ENCODE assay signal across 24 mouse cellular contexts in the genomic region with DNA sequence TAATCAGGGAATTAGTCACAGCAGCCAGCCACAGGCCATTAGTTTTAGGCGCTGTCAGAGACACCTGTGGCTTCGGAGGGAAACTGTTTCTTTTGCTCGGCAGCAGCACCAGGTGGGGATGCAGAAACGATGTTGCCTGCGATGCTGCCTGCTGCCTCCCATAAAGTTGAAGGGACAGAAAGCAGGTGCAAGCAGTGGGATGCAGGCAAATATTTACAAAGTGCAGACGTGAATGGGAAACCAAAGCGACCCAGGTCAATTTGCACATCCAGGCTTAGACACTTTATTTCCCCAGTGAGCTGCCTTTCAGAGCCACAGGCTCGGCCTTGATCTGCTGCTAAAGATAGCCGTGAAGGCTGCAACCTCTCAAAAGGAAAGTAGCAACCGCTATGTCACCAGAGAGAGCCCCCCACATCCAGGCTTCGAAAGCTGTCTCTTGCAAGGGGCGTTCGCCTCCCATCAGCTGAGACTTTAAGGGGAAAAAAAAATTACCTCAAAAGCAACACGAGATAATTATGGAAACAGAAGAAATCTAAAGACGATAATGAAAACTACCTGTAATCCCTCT. TPM values are rescaled to one million over a fixed set of nuclear protein-coding genes. Genes with fewer than 3 reads are reported as not detected.
DNase-seq lines count a peak whose midpoint lies in the region; ATAC-seq lines count a peak whose summit lies in the region.
"Had no signal": no experiment of that assay in that cellular context is flagged by ENCODE, and none has a peak within 500 bp of the region (broad histone marks: within the 10 kb centered on the region; RNA-seq: fewer than 3 reads in every experiment).

No protein-coding gene starts in this region.

- peak overlapping the region; percentile 25; the same call in 1 of the 2 replicates for H3K9ac ChIP-seq in heart, embryonic 16.5 days (ENCODE audit: low read length)
- H3K9ac ChIP-seq in stomach, embryonic 16.5 days (ENCODE audit: low read length), result 0 out of 2 replicates have a peak overlapping the region, but pooled peaks have one; percentile 40
- H3K9ac ChIP-seq in hindbrain, embryonic 16.5 days (ENCODE audit: low read depth, low read length), result no peak overlapping the region
- H3K9ac ChIP-seq: forebrain, embryonic 15.5 days; limb, embryonic 13.5 days; liver, embryonic 13.5 days; lung, embryonic 15.5 days had no signal

- H3K4me3 ChIP-seq in heart, embryonic 16.5 days (ENCODE audit: low read length), result peak overlapping the region; percentile 25; the same call in 1 of the 2 replicates
- no peak overlapping the region for H3K4me3 ChIP-seq in stomach, embryonic 16.5 days (replicated peaks; ENCODE audit: low read length)
- H3K4me3 ChIP-seq in hindbrain, embryonic 16.5 days (ENCODE audit: low read length), result no peak overlapping the region
- H3K4me3 ChIP-seq: forebrain, embryonic 15.5 days; limb, embryonic 13.5 days; liver, embryonic 13.5 days; lung, embryonic 15.5 days; midbrain, embryonic 10.5 days had no signal

- intact Hi-C loops in heart, postnatal 10 days (cut with DNase I), result no loop called here

- no peaks in the 10 kb centered on the region for H3K36me3 ChIP-seq in heart, embryonic 16.5 days (ENCODE audit: control insufficient read depth, insufficient read depth)
- no peaks in the 10 kb centered on the region for H3K36me3 ChIP-seq in stomach, embryonic 16.5 days (ENCODE audit: control insufficient read depth, insufficient read depth, low read length)
- H3K36me3 ChIP-seq in hindbrain, embryonic 16.5 days (ENCODE audit: control insufficient read depth, insufficient read depth, low read length), result no peaks in the 10 kb centered on the region
- H3K36me3 ChIP-seq: forebrain, embryonic 15.5 days; limb, embryonic 13.5 days; liver, embryonic 13.5 days; lung, embryonic 15.5 days; midbrain, embryonic 10.5 days had no signal

- DNase-seq in adrenal gland, postnatal 36 days, result peak; percentile 27 to 42
- no peak for DNase-seq in adrenal gland, postnatal 25 days
- no peak for DNase-seq in heart, postnatal 10 days
- DNase-seq in thymus, postnatal 36 days, result peak; percentile 58 to 62
- DNase-seq: cerebellum, adult 11-12 months; cerebellum, postnatal 14 days; gastrocnemius, postnatal 25 days; kidney, adult 11 months; layer of hippocampus, postnatal 36 days; liver, embryonic 13.5 days; right cerebral cortex, adult 18-20 months had no signal

- no peaks in the 10 kb centered on the region for H3K9me3 ChIP-seq in heart, embryonic 16.5 days (replicated peaks; ENCODE audit: control insufficient read depth, low read length)
- no peaks in the 10 kb centered on the region for H3K9me3 ChIP-seq in stomach, embryonic 16.5 days (replicated peaks; ENCODE audit: control insufficient read depth, low read length)
- H3K9me3 ChIP-seq in hindbrain, embryonic 16.5 days (ENCODE audit: control insufficient read depth, low read length), result no peaks in the 10 kb centered on the region
- H3K9me3 ChIP-seq: forebrain, embryonic 15.5 days; limb, embryonic 13.5 days; liver, embryonic 13.5 days; lung, embryonic 15.5 days; midbrain, embryonic 10.5 days had no signal

- no peak for ATAC-seq in heart, embryonic 16.5 days (replicated peaks; ENCODE audit: extremely low read depth, insufficient read depth, low FRiP score)
- no peak for ATAC-seq in stomach, embryonic 16.5 days (ENCODE audit: insufficient read depth, low FRiP score)
- no peak for ATAC-seq in hindbrain, embryonic 16.5 days
- no peak for ATAC-seq in cerebellum, adult (ENCODE audit: insufficient number of reproducible peaks, low FRiP score, low TSS enrichment)
- ATAC-seq: forebrain, embryonic 15.5 days; hindbrain, postnatal 0 days had no signal

- WGBS in heart, embryonic 16.5 days, result 23% methylated on average over 15 of the region's 15 CpGs
- WGBS in stomach, embryonic 16.5 days, result 17% methylated on average over 15 of the region's 15 CpGs
- 33% methylated on average over 15 of the region's 15 CpGs for WGBS in hindbrain, embryonic 16.5 days

- H3K27ac ChIP-seq in heart, embryonic 16.5 days (ENCODE audit: low read length), result peak overlapping the region; percentile 54
- H3K27ac ChIP-seq in stomach, embryonic 16.5 days (ENCODE audit: low read length), result no peak overlapping the region
- no peak overlapping the region for H3K27ac ChIP-seq in hindbrain, embryonic 16.5 days (ENCODE audit: low read depth, low read length)
- H3K27ac ChIP-seq: forebrain, embryonic 15.5 days; hindbrain, postnatal 0 days; limb, embryonic 13.5 days; liver, embryonic 13.5 days; lung, embryonic 15.5 days; macrophage; midbrain, embryonic 10.5 days had no signal

- no peaks in the 10 kb centered on the region for H3K27me3 ChIP-seq in heart, embryonic 16.5 days (ENCODE audit: control insufficient read depth, insufficient read depth, low read length)
- H3K27me3 ChIP-seq in stomach, embryonic 16.5 days (ENCODE audit: control insufficient read depth, insufficient read depth, low read length), result no peaks in the 10 kb centered on the region
- H3K27me3 ChIP-seq in hindbrain, embryonic 16.5 days (replicated peaks; ENCODE audit: control insufficient read depth, insufficient read depth, low read length), result no peaks in the 10 kb centered on the region
- H3K27me3 ChIP-seq: forebrain, embryonic 15.5 days had no signal

- peaks cover 4% of the 10 kb centered on the region for H3K4me1 ChIP-seq in heart, embryonic 16.5 days (ENCODE audit: control insufficient read depth, insufficient read depth, low read length)
- peaks cover 3% of the 10 kb centered on the region; the same call in 1 of the 2 replicates for H3K4me1 ChIP-seq in stomach, embryonic 16.5 days (ENCODE audit: control insufficient read depth, insufficient read depth, low read length)
- H3K4me1 ChIP-seq in hindbrain, embryonic 16.5 days (ENCODE audit: control insufficient read depth, insufficient read depth, low read depth, low read length), result no peaks in the 10 kb centered on the region
- H3K4me1 ChIP-seq: forebrain, embryonic 15.5 days; liver, embryonic 13.5 days had no signal

- peak overlapping the region; percentile 45 for H3K4me2 ChIP-seq in heart, embryonic 16.5 days (ENCODE audit: low read depth, low read length)
- H3K4me2 ChIP-seq in stomach, embryonic 16.5 days (ENCODE audit: low read depth, low read length), result no peak overlapping the region
- H3K4me2 ChIP-seq in hindbrain, embryonic 16.5 days (ENCODE audit: low read length), result no peak overlapping the region
- H3K4me2 ChIP-seq: forebrain, embryonic 15.5 days; limb, embryonic 13.5 days; liver, embryonic 13.5 days; lung, embryonic 15.5 days had no signal

RNA-seq across cellular contexts. Expression of a gene that starts 13.7 kb away (rescaled TPM):
- total RNA-seq in adrenal gland, postnatal 36 days (2021), result not detected
- not detected in 2 replicates for total RNA-seq in adrenal gland, postnatal 25 days (2021)
- 0.11 and 0.41 TPM in 2 replicates for polyA plus RNA-seq in heart, embryonic 16.5 days (2015; fragmentation: Nextera tagmentation; extraction: Ambion mirVana)
- 1 to 10 TPM; 4.5 to 5.0 TPM for total RNA-seq in heart, postnatal 10 days (2021)
- 0.09 TPM in 1 of 2 replicates, not detected in the other for polyA plus RNA-seq in stomach, embryonic 16.5 days (2015; fragmentation: Nextera tagmentation; extraction: Ambion mirVana)
- not detected in 2 replicates for polyA plus RNA-seq in hindbrain, embryonic 16.5 days (2015; fragmentation: Nextera tagmentation; extraction: Ambion mirVana)
- total RNA-seq: hematopoietic stem cell, adult 5-6 weeks; hindbrain, postnatal 0 days; layer of hippocampus, postnatal 36 days had no signal
- polyA plus RNA-seq: forebrain, embryonic 15.5 days; hindbrain, postnatal 0 days; kidney, embryonic 16.5 days; large intestine, adult 2 months; limb, embryonic 13.5 days; liver, embryonic 13.5 days; lung, embryonic 15.5 days; macrophage had no signal

RNA-seq across cellular contexts. Expression of a gene that starts 30.0 kb away (rescaled TPM):
- total RNA-seq in adrenal gland, postnatal 36 days (2021), result 100 to 1,000 TPM; 233 to 286 TPM
- 282 and 318 TPM in 2 replicates for total RNA-seq in adrenal gland, postnatal 25 days (2021)
- polyA plus RNA-seq in heart, embryonic 16.5 days (2015; fragmentation: Nextera tagmentation; extraction: Ambion mirVana), result 171 and 194 TPM in 2 replicates
- 100 to 1,000 TPM; 148 to 181 TPM for total RNA-seq in heart, postnatal 10 days (2021)
- polyA plus RNA-seq in stomach, embryonic 16.5 days (2015; fragmentation: Nextera tagmentation; extraction: Ambion mirVana), result 284 and 286 TPM in 2 replicates
- polyA plus RNA-seq in hindbrain, embryonic 16.5 days (2015; fragmentation: Nextera tagmentation; extraction: Ambion mirVana), result 157 and 162 TPM in 2 replicates

RNA-seq across cellular contexts. Expression of a gene that starts 54.4 kb away (rescaled TPM):
- total RNA-seq in adrenal gland, postnatal 36 days (2021), result 1 to 10 TPM; 1.1 to 1.6 TPM
- total RNA-seq in adrenal gland, postnatal 25 days (2021), result 2.8 and 4.4 TPM in 2 replicates
- 0.34 and 0.45 TPM in 2 replicates for polyA plus RNA-seq in heart, embryonic 16.5 days (2015; fragmentation: Nextera tagmentation; extraction: Ambion mirVana)
- under 1 TPM; 0.29 to 0.30 TPM for total RNA-seq in heart, postnatal 10 days (2021)
- 1.4 and 1.8 TPM in 2 replicates for polyA plus RNA-seq in stomach, embryonic 16.5 days (2015; fragmentation: Nextera tagmentation; extraction: Ambion mirVana)
- polyA plus RNA-seq in hindbrain, embryonic 16.5 days (2015; fragmentation: Nextera tagmentation; extraction: Ambion mirVana), result 0.72 and 0.95 TPM in 2 replicates
- polyA plus RNA-seq: large intestine, adult 2 months had no signal

Comparison
In these comparisons a context has a peak if more than half of its experiments do, and no peak if none do; other contexts are left out.
1. DNase-seq: peak in adrenal gland, postnatal 36 days (2 of 2) and thymus, postnatal 36 days (2 of 2); none in adrenal gland, postnatal 25 days (single experiment) and heart, postnatal 10 days (0 of 2).